Mouse (Mus musculus) C2C12 (cell line): ENCODE measurements around the gene Cdkn2d.

Source experiments
- CTCF ChIP-seq: IDR thresholded peaks from one replicate; pipeline ENCODE4 v1.5.1; 2011; ENCODE audit not compliant: control insufficient read depth, insufficient read depth, insufficient read length
- MYOD1 ChIP-seq: IDR thresholded peaks from one replicate; pipeline ENCODE4 v1.6.1; 2011; ENCODE audit warnings: low read depth; ENCODE audit not compliant: control insufficient read depth, insufficient read length

DNA sequence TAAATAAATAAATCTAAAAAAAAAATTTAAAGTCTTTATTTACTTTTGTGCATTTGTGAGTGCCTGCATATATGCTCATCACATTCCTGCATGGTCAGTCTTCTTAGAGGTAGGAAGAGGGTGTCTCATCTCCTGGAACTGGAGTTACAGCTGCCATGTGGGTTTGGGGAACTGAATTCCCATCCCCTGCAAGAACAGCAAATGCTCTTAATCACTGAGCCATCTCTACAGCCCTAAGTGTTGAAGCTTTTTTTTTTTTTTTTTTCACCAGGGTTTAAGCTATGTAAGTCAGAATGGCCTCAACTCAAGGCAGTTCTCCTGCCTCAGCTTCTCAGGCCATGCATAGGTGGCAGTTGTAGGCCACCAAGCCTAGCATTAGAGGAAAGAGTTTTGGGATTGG lies 43.5 kb upstream of the Cdkn2d start:
- TF ChIP-seq CTCF (no peak), MYOD1 (no peak)
